Mouse (Mus musculus): ENCODE measurements at regions not wholly inside any gene's neighbourhood (a gene's known extent, or its start where the extent isn't known, plus 50 kb on each side); places are given as distances from the start of the nearest gene placed in this dataset.

GRCm38 (mm10) chr3:140179471-140179870 lies 974.0 kb downstream of the Stpg2 start:
- Histone ChIP-seq H3K27ac (ENCODE audit: low read depth) (no peak overlapping the region), H3K9ac (ENCODE audit: low read length) (no peak overlapping the region), H3K4me3 (ENCODE audit: low read depth, low read length) (no peak overlapping the region), H3K4me2 (ENCODE audit: low read length) (no peak overlapping the region), H3K4me1 (replicated peaks; ENCODE audit: control insufficient read depth, insufficient read depth, low read length) (no peaks in the 10 kb centered on the region), H3K36me3 (ENCODE audit: control insufficient read depth, insufficient read depth, low read length) (no peaks in the 10 kb centered on the region), H3K9me3 (ENCODE audit: control insufficient read depth, low read length) (no peaks in the 10 kb centered on the region), H3K27me3 (replicated peaks; ENCODE audit: control insufficient read depth, insufficient read depth, low read length) (no peaks in the 10 kb centered on the region)
- no peak for DNase-seq (ENCODE audit: low spot score)
- WGBS = 91% methylated on average over 2 of the region's 2 CpGs
- ATAC-seq (replicated peaks; ENCODE audit: low FRiP score, low TSS enrichment, low read depth) = no peak

GRCm38 (mm10) chr3:140182690-140183089 lies 977.2 kb downstream of the Stpg2 start:
- DNase-seq (ENCODE audit: low spot score) (no peak), ATAC-seq (replicated peaks; ENCODE audit: low FRiP score, low TSS enrichment, low read depth) (no peak)
- 86% methylated on average over 4 of the region's 4 CpGs for WGBS
- Histone ChIP-seq H3K9me3 (ENCODE audit: control insufficient read depth, low read length) (no peaks in the 10 kb centered on the region), H3K4me1 (replicated peaks; ENCODE audit: control insufficient read depth, insufficient read depth, low read length) (no peaks in the 10 kb centered on the region), H3K27ac (ENCODE audit: low read depth) (no peak overlapping the region), H3K36me3 (ENCODE audit: control insufficient read depth, insufficient read depth, low read length) (no peaks in the 10 kb centered on the region), H3K4me2 (ENCODE audit: low read length) (no peak overlapping the region), H3K27me3 (replicated peaks; ENCODE audit: control insufficient read depth, insufficient read depth, low read length) (no peaks in the 10 kb centered on the region), H3K9ac (ENCODE audit: low read length) (no peak overlapping the region), H3K4me3 (ENCODE audit: low read depth, low read length) (no peak overlapping the region)

GRCm38 (mm10) chr3:140184899-140185525 lies 979.5 kb downstream of the Stpg2 start:
- ATAC-seq (replicated peaks; ENCODE audit: low FRiP score, low TSS enrichment, low read depth) (no peak), DNase-seq (ENCODE audit: low spot score) (no peak)
- H3K36me3 ChIP-seq (ENCODE audit: control insufficient read depth, insufficient read depth, low read length) = no peaks in the 10 kb centered on the region
- H3K4me1 ChIP-seq (replicated peaks; ENCODE audit: control insufficient read depth, insufficient read depth, low read length) = no peaks in the 10 kb centered on the region
- H3K27me3 ChIP-seq (replicated peaks; ENCODE audit: control insufficient read depth, insufficient read depth, low read length) = no peaks in the 10 kb centered on the region
- H3K4me3 ChIP-seq (ENCODE audit: low read depth, low read length) = no peak overlapping the region
- H3K9ac ChIP-seq (ENCODE audit: low read length) = no peak overlapping the region
- H3K9me3 ChIP-seq (ENCODE audit: control insufficient read depth, low read length) = no peaks in the 10 kb centered on the region
- no peak overlapping the region for H3K4me2 ChIP-seq (ENCODE audit: low read length)
- H3K27ac ChIP-seq (ENCODE audit: low read depth) = no peak overlapping the region
- WGBS = 59% methylated on average over 4 of the region's 4 CpGs

- H3K4me2 ChIP-seq (ENCODE audit: low read length) = no peak overlapping the region
- DNase-seq (ENCODE audit: low spot score) (no peak), ATAC-seq (replicated peaks; ENCODE audit: low FRiP score, low TSS enrichment, low read depth) (no peak)
Observed at GRCm38 (mm10) chr3:140205914-140206313, 1000.4 kb downstream of the Stpg2 start.

GRCm38 (mm10) chr3:140221478-140221877 lies 990.7 kb downstream of the Pdha2 start:
- H3K4me3 ChIP-seq (ENCODE audit: low read depth, low read length) = no peak overlapping the region
- no peaks in the 10 kb centered on the region for H3K36me3 ChIP-seq (ENCODE audit: control insufficient read depth, insufficient read depth, low read length)
- no peak overlapping the region for H3K27ac ChIP-seq (ENCODE audit: low read depth)
- no peak overlapping the region for H3K9ac ChIP-seq (ENCODE audit: low read length)
- H3K4me1 ChIP-seq (replicated peaks; ENCODE audit: control insufficient read depth, insufficient read depth, low read length) = no peaks in the 10 kb centered on the region
- ATAC-seq (replicated peaks; ENCODE audit: low FRiP score, low TSS enrichment, low read depth) (no peak), DNase-seq (ENCODE audit: low spot score) (no peak)
- H3K4me2 ChIP-seq (ENCODE audit: low read length) = no peak overlapping the region
- H3K9me3 ChIP-seq (ENCODE audit: control insufficient read depth, low read length) = no peaks in the 10 kb centered on the region
- 79% methylated on average over 3 of the region's 3 CpGs for WGBS
- no peaks in the 10 kb centered on the region for H3K27me3 ChIP-seq (replicated peaks; ENCODE audit: control insufficient read depth, insufficient read depth, low read length)

More at GRCm38 (mm10) chr3:140205914-140206313, 1000.4 kb downstream of the Stpg2 start:
- Histone ChIP-seq H3K36me3 (ENCODE audit: control insufficient read depth, insufficient read depth, low read length) (no peaks in the 10 kb centered on the region), H3K27me3 (replicated peaks; ENCODE audit: control insufficient read depth, insufficient read depth, low read length) (no peaks in the 10 kb centered on the region), H3K9ac (ENCODE audit: low read length) (no peak overlapping the region), H3K9me3 (ENCODE audit: control insufficient read depth, low read length) (no peaks in the 10 kb centered on the region), H3K27ac (ENCODE audit: low read depth) (no peak overlapping the region), H3K4me3 (ENCODE audit: low read depth, low read length) (no peak overlapping the region), H3K4me1 (replicated peaks; ENCODE audit: control insufficient read depth, insufficient read depth, low read length) (no peaks in the 10 kb centered on the region)

- no peak for ATAC-seq (replicated peaks; ENCODE audit: low FRiP score, low TSS enrichment, low read depth)
- 77% methylated on average over 2 of the region's 2 CpGs for WGBS
- no peaks in the 10 kb centered on the region for H3K4me1 ChIP-seq (replicated peaks; ENCODE audit: control insufficient read depth, insufficient read depth, low read length)
- H3K9me3 ChIP-seq (ENCODE audit: control insufficient read depth, low read length) = no peaks in the 10 kb centered on the region
- DNase-seq (ENCODE audit: low spot score) = no peak
- no peak overlapping the region for H3K4me3 ChIP-seq (ENCODE audit: low read depth, low read length)
- H3K36me3 ChIP-seq (ENCODE audit: control insufficient read depth, insufficient read depth, low read length) = no peaks in the 10 kb centered on the region
- no peaks in the 10 kb centered on the region for H3K27me3 ChIP-seq (replicated peaks; ENCODE audit: control insufficient read depth, insufficient read depth, low read length)
- no peak overlapping the region for H3K4me2 ChIP-seq (ENCODE audit: low read length)
- no peak overlapping the region for H3K27ac ChIP-seq (ENCODE audit: low read depth)
- no peak overlapping the region for H3K9ac ChIP-seq (ENCODE audit: low read length)
Observed at GRCm38 (mm10) chr3:140230712-140231111, 981.4 kb downstream of the Pdha2 start.

- ATAC-seq (replicated peaks; ENCODE audit: low FRiP score, low TSS enrichment, low read depth) (no peak), DNase-seq (ENCODE audit: low spot score) (no peak)
- Histone ChIP-seq H3K4me1 (replicated peaks; ENCODE audit: control insufficient read depth, insufficient read depth, low read length) (no peaks in the 10 kb centered on the region), H3K27ac (ENCODE audit: low read depth) (no peak overlapping the region), H3K4me3 (ENCODE audit: low read depth, low read length) (no peak overlapping the region), H3K36me3 (ENCODE audit: control insufficient read depth, insufficient read depth, low read length) (no peaks in the 10 kb centered on the region), H3K27me3 (replicated peaks; ENCODE audit: control insufficient read depth, insufficient read depth, low read length) (no peaks in the 10 kb centered on the region), H3K9ac (ENCODE audit: low read length) (no peak overlapping the region), H3K4me2 (ENCODE audit: low read length) (no peak overlapping the region), H3K9me3 (ENCODE audit: control insufficient read depth, low read length) (no peaks in the 10 kb centered on the region)
- 83% methylated on average over 4 of the region's 4 CpGs for WGBS
Observed at GRCm38 (mm10) chr3:140233144-140233543, 979.0 kb downstream of the Pdha2 start.

GRCm38 (mm10) chr3:140233809-140234208 lies 978.3 kb downstream of the Pdha2 start:
- Histone ChIP-seq H3K9me3 (ENCODE audit: control insufficient read depth, low read length) (no peaks in the 10 kb centered on the region), H3K36me3 (ENCODE audit: control insufficient read depth, insufficient read depth, low read length) (no peaks in the 10 kb centered on the region), H3K4me3 (ENCODE audit: low read depth, low read length) (no peak overlapping the region), H3K9ac (ENCODE audit: low read length) (no peak overlapping the region), H3K4me2 (ENCODE audit: low read length) (no peak overlapping the region), H3K27me3 (replicated peaks; ENCODE audit: control insufficient read depth, insufficient read depth, low read length) (no peaks in the 10 kb centered on the region), H3K27ac (ENCODE audit: low read depth) (no peak overlapping the region), H3K4me1 (replicated peaks; ENCODE audit: control insufficient read depth, insufficient read depth, low read length) (no peaks in the 10 kb centered on the region)
- ATAC-seq (replicated peaks; ENCODE audit: low FRiP score, low TSS enrichment, low read depth) (no peak), DNase-seq (ENCODE audit: low spot score) (no peak)
- WGBS = 81% methylated on average over 2 of the region's 2 CpGs

- Histone ChIP-seq H3K27me3 (replicated peaks; ENCODE audit: control insufficient read depth, insufficient read depth, low read length) (no peaks in the 10 kb centered on the region), H3K4me1 (replicated peaks; ENCODE audit: control insufficient read depth, insufficient read depth, low read length) (no peaks in the 10 kb centered on the region), H3K4me2 (ENCODE audit: low read length) (no peak overlapping the region), H3K9me3 (ENCODE audit: control insufficient read depth, low read length) (no peaks in the 10 kb centered on the region), H3K36me3 (ENCODE audit: control insufficient read depth, insufficient read depth, low read length) (no peaks in the 10 kb centered on the region), H3K9ac (ENCODE audit: low read length) (no peak overlapping the region), H3K27ac (ENCODE audit: low read depth) (no peak overlapping the region), H3K4me3 (ENCODE audit: low read depth, low read length) (no peak overlapping the region)
- WGBS = 77% methylated on average over 1 of the region's 1 CpGs
- DNase-seq (ENCODE audit: low spot score) = no peak
- no peak for ATAC-seq (replicated peaks; ENCODE audit: low FRiP score, low TSS enrichment, low read depth)
Observed at GRCm38 (mm10) chr3:140239276-140239675, 972.9 kb downstream of the Pdha2 start.

Data from intestine, embryonic 14.5 days (tissue).